Mouse (Mus musculus) heart, adult 2 months (tissue): Measurements from ENCODE around the gene Tomm20l. TPM values are rescaled to one million over a fixed set of nuclear protein-coding genes. Genes with fewer than 3 reads are reported as not detected.

Source experiments
- DNase-seq, 2 experiments: peaks; one replicate each; pipeline ENCODE4 v3.0.0; 2021
- H3K27ac ChIP-seq: fragments of 200-600 bp; 2 replicates; pipeline ENCODE4 v1.8.1; 2022
- H3K27me3 ChIP-seq: fragments of 200-500 bp; 2 replicates; pipeline ENCODE4 v1.6.1; 2012; ENCODE audit warnings: mild to moderate bottlenecking, low read length, inconsistent platforms, mixed read lengths; ENCODE audit not compliant: control insufficient read depth, insufficient read depth
- H3K36me3 ChIP-seq: fragments of 200-500 bp; 2 replicates; pipeline ENCODE4 v1.6.1; 2012; ENCODE audit warnings: low read length, inconsistent platforms; ENCODE audit not compliant: control insufficient read depth, insufficient read depth
- H3K4me1 ChIP-seq: fragments of 200-500 bp; 2 replicates; pipeline ENCODE4 v1.6.1; 2011; ENCODE audit warnings: low read length; ENCODE audit not compliant: control insufficient read depth, insufficient read depth
- H3K4me3 ChIP-seq: fragments of 200-600 bp; 2 replicates; pipeline ENCODE4 v1.8.1; 2022
- H3K79me2 ChIP-seq: fragments of 200-500 bp; replicated peaks from 2 replicates; pipeline ENCODE4 v1.6.1; 2012; ENCODE audit warnings: mild to moderate bottlenecking, inconsistent platforms, low read length, moderate library complexity, mixed read lengths; ENCODE audit not compliant: control insufficient read depth, insufficient read depth
- H3K9ac ChIP-seq: fragments of 200-500 bp; 2 replicates; pipeline ENCODE4 v1.6.1; 2012; ENCODE audit warnings: low read depth, mild to moderate bottlenecking, control low read depth, inconsistent platforms, low read length, mixed read lengths
- CTCF ChIP-seq: fragments of 200-600 bp; IDR thresholded peaks from 2 replicates; pipeline ENCODE4 v1.8.1; 2022; ENCODE audit warnings: antibody characterized with exemption, mild to moderate bottlenecking, moderate library complexity
- EP300 ChIP-seq: fragments of 200-500 bp; IDR thresholded peaks from 2 replicates; pipeline ENCODE4 v1.6.1; 2011; ENCODE audit warnings: low read depth, low read length, control low read depth; ENCODE audit not compliant: insufficient read depth
- POLR2A ChIP-seq: fragments of 200-500 bp; IDR thresholded peaks from 2 replicates; pipeline ENCODE4 v1.6.1; 2011; ENCODE audit warnings: mild to moderate bottlenecking, low read depth, low read length, control low read depth; ENCODE audit not compliant: insufficient read depth
- WGBS: fragments of 180-500 bp; shearing (Covaris S2); methylation state at CpG from one replicate; pipeline ENCODE4 v1.1.7; 2018; 5-methylcytosine and 5-hydroxymethylcytosine counted together
- intact Hi-C: fragments of 180-260 bp; cut with DNase I; formaldehyde crosslinking; loops from one replicate; pipeline ENCODE4 v1.15.1; 2025
- polyA plus RNA-seq: library from polyadenylated mRNA; depleted of rRNA; stranded (reverse); fragments of >200 nt; gene quantifications from 2 replicates; pipeline ENCODE4 v1.2.3, GENCODE M21; 2012; rRNA removed
- total RNA-seq, 2 experiments: library from RNA; stranded (reverse); gene quantifications; 2 replicates each; pipeline ENCODE4 v1.2.3; 2021

The Tomm20l gene
- total and polyA plus RNA-seq, 3 experiments, result 0.81 TPM; not detected in 2

- WGBS, result 80% methylated on average over 6 of the region's 6 CpGs
- H3K4me3 ChIP-seq, result no peak overlapping the region
- TF ChIP-seq POLR2A, result no peak
- TF ChIP-seq CTCF, result no peak
- no peak for TF ChIP-seq EP300
- H3K36me3 ChIP-seq, result no peaks in the 10 kb centered on the region; the same call in 1 of the 2 replicates
- no peaks in the 10 kb centered on the region for H3K27me3 ChIP-seq
- H3K79me2 ChIP-seq, result no peaks in the 10 kb centered on the region
- H3K27ac ChIP-seq, result no peak overlapping the region
- no peak overlapping the region for H3K9ac ChIP-seq
- no peak for DNase-seq
- H3K4me1 ChIP-seq, result no peaks in the 10 kb centered on the region
- intact Hi-C loops, result no loop called here
Observed at GRCm38 (mm10) chr12:71157974-71158373, 46.7 kb downstream of the Tomm20l start.

DNA sequence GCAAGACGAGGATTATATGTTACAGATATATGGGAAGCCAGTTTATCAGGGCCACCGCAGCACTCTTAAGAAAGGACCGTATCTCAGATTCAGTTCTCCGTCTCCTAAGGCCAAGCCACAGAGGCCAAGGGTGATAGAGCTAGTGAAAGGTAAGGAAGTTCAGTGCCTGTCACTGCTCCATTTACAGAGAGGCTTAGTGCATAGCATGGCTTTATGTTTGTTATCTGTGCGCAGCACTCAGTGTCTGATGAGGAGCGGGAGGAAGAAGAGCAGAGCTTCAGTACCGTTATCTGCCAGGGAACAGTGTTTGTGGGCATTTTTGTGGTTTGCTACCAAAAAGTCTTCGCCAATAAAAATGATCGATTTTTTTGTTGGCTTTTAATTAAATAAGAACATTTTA lies 53.2 kb downstream of the Tomm20l start:
- TF ChIP-seq CTCF, result no peak
- TF ChIP-seq POLR2A, result no peak
- no peak for TF ChIP-seq EP300
- no peak for DNase-seq
- Histone ChIP-seq H3K36me3 (no peaks in the 10 kb centered on the region), H3K4me3 (no peak overlapping the region), H3K27me3 (no peaks in the 10 kb centered on the region), H3K79me2 (no peaks in the 10 kb centered on the region), H3K27ac (no peak overlapping the region), H3K4me1 (no peaks in the 10 kb centered on the region), H3K9ac (no peak overlapping the region)
- intact Hi-C loops, result no loop called here
- WGBS, result 91% methylated on average over 9 of the region's 9 CpGs

GRCm38 (mm10) chr12:71169911-71170310 lies 58.7 kb downstream of the Tomm20l start:
- 76% methylated on average over 1 of the region's 1 CpGs for WGBS
- Histone ChIP-seq H3K79me2 (no peaks in the 10 kb centered on the region), H3K27ac (no peak overlapping the region), H3K27me3 (no peaks in the 10 kb centered on the region), H3K9ac (no peak overlapping the region), H3K4me3 (no peak overlapping the region), H3K4me1 (no peaks in the 10 kb centered on the region), H3K36me3 (no peaks in the 10 kb centered on the region)
- intact Hi-C loops, result no loop called here
- no peak for TF ChIP-seq EP300
- TF ChIP-seq POLR2A, result no peak
- no peak for TF ChIP-seq CTCF
- no peak for DNase-seq

Other genes starting within 250 kb of the Tomm20l start
- gene Actr10, start 173.6 kb upstream of the Tomm20l start, total RNA-seq, result 100 to 1,000 TPM; 111 to 134 TPM
- gene Actr10, start 173.6 kb upstream of the Tomm20l start, polyA plus RNA-seq, result 30.0 and 66.9 TPM in 2 replicates
- 100 to 1,000 TPM; 174 to 186 TPM for gene Psma3, start 136.8 kb upstream of the Tomm20l start, total RNA-seq
- gene Psma3, start 136.8 kb upstream of the Tomm20l start, polyA plus RNA-seq, result 27.6 and 54.1 TPM in 2 replicates
- 10 to 100 TPM; 14.1 to 15.3 TPM for gene Arid4a, start 95.4 kb upstream of the Tomm20l start, total RNA-seq
- gene Arid4a, start 95.4 kb upstream of the Tomm20l start, polyA plus RNA-seq, result 2.5 and 4.0 TPM in 2 replicates
- gene Timm9, start 25.3 kb downstream of the Tomm20l start, total RNA-seq, result 10 to 100 TPM; 27.4 to 32.3 TPM
- 12.1 and 16.7 TPM in 2 replicates for gene Timm9, start 25.3 kb downstream of the Tomm20l start, polyA plus RNA-seq
- gene 2700049A03Rik, start 25.4 kb downstream of the Tomm20l start, total RNA-seq, result 1 to 10 TPM; 3.0 to 3.4 TPM
- 1.3 and 2.2 TPM in 2 replicates for gene 2700049A03Rik, start 25.4 kb downstream of the Tomm20l start, polyA plus RNA-seq
- gene Dact1, start 198.5 kb downstream of the Tomm20l start, total RNA-seq, result 1 to 10 TPM; 2.5 to 3.8 TPM
- gene Dact1, start 198.5 kb downstream of the Tomm20l start, polyA plus RNA-seq, result 3.8 and 5.3 TPM in 2 replicates